Mouse (Mus musculus) neural tube, embryonic 13.5 days (tissue): ENCODE results near the gene Vmn2r114. TPM values are rescaled to one million over a fixed set of nuclear protein-coding genes. Genes with fewer than 3 reads are reported as not detected.
"Not testable (repeated sequence)": the region's sequence is repeated elsewhere in the genome, so short reads cannot be mapped to it uniquely, and the experiment has no call there.

ENCODE experiments used
- ATAC-seq: fragments of 200-750 bp; cut with Nextera tagmentation; 2 replicates; pipeline ENCODE4 v1.8.0; 2017; ENCODE audit warnings: low read depth, mild to moderate bottlenecking, moderate TSS enrichment, moderate library complexity
- H3K27ac ChIP-seq: fragments of 300-500 bp; sonication (generic); replicated peaks from 2 replicates; pipeline ENCODE4 v1.5.1; 2015; ENCODE audit warnings: moderate library complexity, mild to moderate bottlenecking, inconsistent platforms
- H3K27me3 ChIP-seq: fragments of 300-500 bp; sonication (generic); 2 replicates; pipeline ENCODE4 v1.6.1; 2015; ENCODE audit warnings: mild to moderate bottlenecking, inconsistent platforms
- H3K36me3 ChIP-seq: fragments of 300-500 bp; sonication (generic); 2 replicates; pipeline ENCODE4 v1.6.1; 2015; ENCODE audit warnings: mild to moderate bottlenecking, inconsistent platforms
- H3K4me1 ChIP-seq: fragments of 300-500 bp; sonication (generic); replicated peaks from 2 replicates; pipeline ENCODE4 v1.6.1; 2015; ENCODE audit warnings: inconsistent platforms
- H3K4me2 ChIP-seq: fragments of 300-500 bp; sonication (generic); 2 replicates; pipeline ENCODE4 v1.6.1; 2015; ENCODE audit warnings: inconsistent platforms, mild to moderate bottlenecking, moderate library complexity
- H3K4me3 ChIP-seq: fragments of 300-500 bp; sonication (generic); 2 replicates; pipeline ENCODE4 v1.5.1; 2015; ENCODE audit warnings: mild to moderate bottlenecking, inconsistent platforms
- H3K9ac ChIP-seq: fragments of 300-500 bp; sonication (generic); 2 replicates; pipeline ENCODE4 v1.6.1; 2015; ENCODE audit warnings: moderate library complexity, mild to moderate bottlenecking, inconsistent platforms
- H3K9me3 ChIP-seq: fragments of 300-500 bp; sonication (generic); 2 replicates; pipeline ENCODE4 v1.6.1; 2016; ENCODE audit warnings: inconsistent platforms
- WGBS: fragments of 180-500 bp; shearing (Covaris S2); methylation state at CpG from one replicate; pipeline ENCODE4 v1.1.7; 2015; 5-methylcytosine and 5-hydroxymethylcytosine counted together
- polyA plus RNA-seq: library from polyadenylated mRNA; unstranded; fragments of >200 nt; fragmentation: Nextera tagmentation; extraction: Ambion mirVana; gene quantifications from 2 replicates; pipeline ENCODE4 v1.2.1, GENCODE M21; 2015

The Vmn2r114 gene
- polyA plus RNA-seq: not detected in 2 replicates

DNA sequence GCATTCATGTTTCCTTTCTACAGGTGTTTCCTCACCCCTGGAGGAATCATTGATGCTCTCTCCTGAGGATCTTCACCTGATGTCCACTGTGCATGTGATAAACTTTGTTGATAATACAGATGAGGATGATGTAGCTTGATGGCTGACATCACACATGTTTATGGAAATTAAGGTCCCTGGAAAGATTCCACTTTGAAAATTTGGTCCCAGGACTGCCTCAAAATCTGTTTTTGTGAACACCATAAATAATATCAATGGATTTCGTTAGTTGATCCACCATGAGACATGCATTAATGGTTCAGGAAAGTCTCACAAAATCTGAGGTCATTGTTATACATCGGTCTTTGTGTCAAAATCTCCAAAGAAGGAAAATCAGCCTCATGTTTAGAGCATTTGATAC, at the start of gene Vmn2r114:
Gene Vmn2r114 (minus strand): TSS at position 101 of the 400 bp plus-strand sequence.
- not testable (repeated sequence) for H3K27ac ChIP-seq, H3K4me2 ChIP-seq, H3K36me3 ChIP-seq, H3K4me3 ChIP-seq, H3K9ac ChIP-seq, H3K4me1 ChIP-seq, H3K9me3 ChIP-seq, ATAC-seq, H3K27me3 ChIP-seq
- 63% methylated on average over 2 of the region's 2 CpGs for WGBS

DNA sequence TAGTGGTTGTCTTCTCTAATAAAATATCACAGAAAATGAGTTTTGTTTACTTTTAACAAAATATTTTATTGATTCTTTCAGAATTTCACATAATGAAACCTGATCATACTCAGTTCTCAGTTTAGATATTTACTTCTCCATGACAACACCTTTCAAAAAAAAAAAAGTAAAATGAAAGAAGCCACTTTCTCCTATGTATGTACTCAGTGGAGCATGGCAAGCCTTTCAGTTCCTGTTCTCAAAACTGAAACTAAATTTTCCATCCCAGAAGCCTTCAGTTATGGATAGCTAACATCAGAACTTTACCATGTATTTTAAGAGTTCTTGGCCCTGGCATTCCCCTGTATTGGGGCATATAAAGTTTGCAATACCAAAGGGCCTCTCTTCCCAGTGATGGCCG, 39.3 kb upstream of the Vmn2r114 start:
- no peak for ATAC-seq
- no peak overlapping the region for H3K27ac ChIP-seq
- no peak overlapping the region for H3K4me3 ChIP-seq
- H3K9me3 ChIP-seq: no peaks in the 10 kb centered on the region
- H3K9ac ChIP-seq: no peak overlapping the region
- H3K36me3 ChIP-seq: no peaks in the 10 kb centered on the region
- H3K27me3 ChIP-seq: no peaks in the 10 kb centered on the region
- no peak overlapping the region for H3K4me2 ChIP-seq
- no peaks in the 10 kb centered on the region for H3K4me1 ChIP-seq
- 81% methylated on average over 1 of the region's 1 CpGs for WGBS

DNA sequence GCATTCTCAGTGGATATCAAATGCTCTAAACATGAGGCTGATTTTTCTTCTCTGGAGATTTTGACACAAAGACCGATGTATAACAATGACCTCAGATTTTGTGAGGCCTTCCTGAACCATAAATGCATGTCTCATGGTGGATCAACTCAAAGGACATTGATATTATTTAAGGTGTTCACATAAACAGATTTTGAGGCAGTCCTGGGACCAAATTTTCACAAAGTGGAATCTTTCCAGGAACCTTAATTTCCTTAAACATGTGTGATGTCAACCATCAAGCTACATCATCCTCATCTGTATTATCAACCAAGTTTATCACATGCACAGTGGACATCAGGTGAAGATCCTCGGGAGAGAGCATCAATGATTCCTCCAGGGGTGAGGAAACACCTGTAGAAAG, 31.1 kb upstream of the Vmn2r114 start, which contains the start of gene Vmn2r115:
Gene Vmn2r115 (plus strand): TSS at position 301 of the 400 bp plus-strand sequence.
- 45% methylated on average over 2 of the region's 2 CpGs for WGBS

DNA sequence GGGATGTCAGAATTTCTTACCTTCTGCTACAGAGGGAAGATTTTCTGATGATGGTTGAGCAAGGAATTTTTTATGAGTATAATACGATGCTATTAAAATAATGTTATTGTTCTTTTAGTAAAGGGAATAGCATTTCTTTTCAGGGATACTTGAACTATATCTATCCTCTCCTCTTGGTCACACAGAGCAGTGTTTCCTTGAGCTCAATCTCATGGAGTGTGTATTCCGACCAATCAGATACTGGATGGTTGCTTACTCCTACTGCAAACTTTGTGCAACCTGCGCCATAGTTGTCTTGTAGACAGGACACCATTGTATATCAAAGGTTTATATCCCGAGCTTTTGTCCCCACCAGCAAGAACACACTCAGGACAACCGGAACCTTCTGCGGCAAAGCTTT, 18.3 kb upstream of the Vmn2r114 start:
- H3K27me3 ChIP-seq: no peaks in the 10 kb centered on the region
- H3K4me2 ChIP-seq: no peak overlapping the region
- H3K36me3 ChIP-seq: no peaks in the 10 kb centered on the region
- H3K4me3 ChIP-seq: no peak overlapping the region
- H3K9me3 ChIP-seq: peaks cover 25% of the 10 kb centered on the region
- no peak overlapping the region for H3K27ac ChIP-seq
- no peak for ATAC-seq
- H3K4me1 ChIP-seq: no peaks in the 10 kb centered on the region
- 77% methylated on average over 6 of the region's 6 CpGs for WGBS
- H3K9ac ChIP-seq: no peak overlapping the region

More for the DNA sequence above, 31.1 kb upstream of the Vmn2r114 start, which contains the start of gene Vmn2r115:
- H3K9ac ChIP-seq, H3K27ac ChIP-seq, H3K9me3 ChIP-seq, H3K4me3 ChIP-seq, H3K27me3 ChIP-seq, ATAC-seq, H3K4me2 ChIP-seq, H3K36me3 ChIP-seq, H3K4me1 ChIP-seq: not testable (repeated sequence)

Other genes starting within 250 kb of the Vmn2r114 start
- 23.2 and 25.6 TPM in 2 replicates for gene Zfp40, start 119.3 kb downstream of the Vmn2r114 start, polyA plus RNA-seq
- gene Vmn2r115, start 31.2 kb upstream of the Vmn2r114 start, polyA plus RNA-seq: not detected in 2 replicates
- not detected in 2 replicates for gene Vmn2r116, start 72.1 kb upstream of the Vmn2r114 start, polyA plus RNA-seq
- gene Vmn2r117, start 167.2 kb upstream of the Vmn2r114 start, polyA plus RNA-seq: not detected in 2 replicates